Mouse (Mus musculus) forebrain, postnatal 0 days (tissue): ENCODE results near the gene Cdh8. TPM values are rescaled to one million over a fixed set of nuclear protein-coding genes. Genes with fewer than 3 reads are reported as not detected.

ENCODE experiments used
- ATAC-seq: fragments of 200-750 bp; cut with Nextera tagmentation; 2 replicates; pipeline ENCODE4 v1.8.0; 2017; ENCODE audit warnings: mild to moderate bottlenecking, moderate library complexity
- DNase-seq: peaks from one replicate; pipeline ENCODE4 v3.0.0-alpha.2; 2015
- H3K27ac ChIP-seq: fragments of 300-500 bp; sonication (generic); 2 replicates; pipeline ENCODE4 v1.5.1; 2014; ENCODE audit warnings: low read depth, mild to moderate bottlenecking, antibody characterized with exemption, low read length, moderate library complexity, mixed read lengths
- H3K27me3 ChIP-seq: fragments of 300-500 bp; sonication (generic); 2 replicates; pipeline ENCODE4 v1.6.1; 2014; ENCODE audit warnings: mild to moderate bottlenecking, low read length, mixed read lengths; ENCODE audit not compliant: insufficient read depth
- H3K36me3 ChIP-seq: fragments of 300-500 bp; sonication (generic); 2 replicates; pipeline ENCODE4 v1.6.1; 2014; ENCODE audit warnings: mild to moderate bottlenecking, moderate library complexity; ENCODE audit not compliant: insufficient read depth
- H3K4me1 ChIP-seq: fragments of 300-500 bp; sonication (generic); 2 replicates; pipeline ENCODE4 v1.6.1; 2014; ENCODE audit warnings: antibody characterized with exemption; ENCODE audit not compliant: insufficient read depth
- H3K4me2 ChIP-seq: fragments of 300-500 bp; sonication (generic); 2 replicates; pipeline ENCODE4 v1.6.1; 2014; ENCODE audit warnings: low read depth, mild to moderate bottlenecking, moderate library complexity
- H3K4me3 ChIP-seq: fragments of 300-500 bp; sonication (generic); 2 replicates; pipeline ENCODE4 v1.5.1; 2014; ENCODE audit warnings: low read depth, low read length, mixed read lengths
- H3K9ac ChIP-seq: fragments of 300-500 bp; sonication (generic); 2 replicates; pipeline ENCODE4 v1.6.1; 2014; ENCODE audit warnings: mild to moderate bottlenecking
- H3K9me3 ChIP-seq: fragments of 300-500 bp; sonication (generic); 2 replicates; pipeline ENCODE4 v1.6.1; 2016; ENCODE audit warnings: low read length
- CTCF ChIP-seq: sonication (generic); IDR thresholded peaks from 2 replicates; pipeline ENCODE4 v1.5.1; 2016; ENCODE audit warnings: antibody characterized with exemption, control low read depth, low read depth
- WGBS: fragments of 180-500 bp; shearing (Covaris S2); extraction: QIAGEN DNeasy Blood & Tissue Kit; methylation state at CpG from one replicate; pipeline ENCODE4 v1.1.7; 2014; 5-methylcytosine and 5-hydroxymethylcytosine counted together
- polyA plus RNA-seq: library from polyadenylated mRNA; unstranded; fragments of >200 nt; fragmentation: Nextera tagmentation; extraction: Ambion mirVana; gene quantifications from 2 replicates; pipeline ENCODE4 v1.2.1, GENCODE M21; 2015
- total RNA-seq: library from RNA; depleted of rRNA; stranded (reverse); fragments of >200 nt; gene quantifications from 2 replicates; pipeline ENCODE4 v1.2.3, GENCODE M21; 2014

The Cdh8 gene
- total and polyA plus RNA-seq, 2 experiments from 2014 or later, result 63.1 to 115 TPM

DNA sequence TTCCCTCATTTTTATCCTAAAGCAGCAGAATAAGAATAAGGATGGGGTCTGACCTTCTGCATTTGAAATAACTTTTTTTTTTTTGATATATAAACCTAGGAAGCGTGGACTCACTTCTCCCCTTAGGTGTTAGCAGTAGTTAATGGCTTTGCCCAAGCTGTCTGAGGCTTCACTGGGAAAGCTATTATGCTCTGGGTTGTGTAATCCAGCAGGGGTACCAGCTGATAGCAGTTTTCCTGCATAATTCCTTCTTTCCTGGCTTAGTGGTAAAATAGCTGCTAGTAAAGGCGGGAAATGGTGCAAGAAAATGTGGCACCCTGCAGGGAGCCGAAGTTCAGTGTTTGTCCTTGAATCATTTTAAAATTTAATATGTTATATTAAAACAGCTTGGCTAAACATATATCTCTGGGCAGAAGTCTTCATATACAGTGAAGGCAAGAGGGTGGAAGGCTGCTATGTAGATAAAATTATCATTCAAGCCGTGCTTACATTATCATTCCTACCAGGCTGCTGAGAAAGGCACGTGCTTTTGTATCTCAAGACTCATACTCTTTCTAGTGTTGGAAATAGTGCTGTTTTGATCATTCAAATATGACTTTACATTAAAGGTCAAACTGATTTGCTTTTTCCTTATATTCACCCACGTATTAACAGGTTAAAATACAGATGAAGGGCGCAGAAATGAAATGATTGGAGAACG lies 367.5 kb downstream of the Cdh8 start:
- TF ChIP-seq CTCF, result no peak
- no peaks in the 10 kb centered on the region for H3K36me3 ChIP-seq
- no peaks in the 10 kb centered on the region for H3K4me1 ChIP-seq
- no peak overlapping the region for H3K4me3 ChIP-seq
- no peaks in the 10 kb centered on the region for H3K9me3 ChIP-seq
- ATAC-seq (no peak), DNase-seq (no peak)
- no peak overlapping the region for H3K4me2 ChIP-seq
- no peaks in the 10 kb centered on the region for H3K27me3 ChIP-seq
- H3K27ac ChIP-seq, result no peak overlapping the region
- H3K9ac ChIP-seq, result no peak overlapping the region
- 71% methylated on average over 8 of the region's 8 CpGs for WGBS

DNA sequence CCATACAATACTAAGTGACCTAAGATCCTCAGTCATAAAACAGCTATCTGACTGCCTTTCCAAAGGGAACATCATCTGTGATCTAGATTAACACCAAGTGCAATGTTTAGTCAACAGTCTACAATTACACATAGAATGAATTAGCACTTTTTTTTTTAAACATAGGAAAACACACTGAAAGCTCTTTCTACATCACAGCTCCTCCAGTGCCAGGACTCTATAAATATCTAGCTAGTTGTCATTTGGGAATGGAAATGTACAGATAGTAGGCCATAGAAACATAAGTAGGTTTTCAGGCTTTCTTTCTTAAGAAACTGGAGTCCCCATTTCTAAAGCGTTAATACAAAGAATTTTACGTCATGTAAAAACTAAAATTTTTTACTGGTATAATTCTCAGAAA lies 375.8 kb downstream of the Cdh8 start:
- DNase-seq, result peak; percentile 10
- Histone ChIP-seq H3K4me3 (no peak overlapping the region), H3K36me3 (no peaks in the 10 kb centered on the region), H3K27ac (no peak overlapping the region), H3K9me3 (no peaks in the 10 kb centered on the region), H3K4me2 (no peak overlapping the region), H3K4me1 (no peaks in the 10 kb centered on the region), H3K9ac (no peak overlapping the region), H3K27me3 (no peaks in the 10 kb centered on the region)
- WGBS, result 81% methylated on average over 2 of the region's 2 CpGs
- TF ChIP-seq CTCF, result no peak
- no peak for ATAC-seq

DNA sequence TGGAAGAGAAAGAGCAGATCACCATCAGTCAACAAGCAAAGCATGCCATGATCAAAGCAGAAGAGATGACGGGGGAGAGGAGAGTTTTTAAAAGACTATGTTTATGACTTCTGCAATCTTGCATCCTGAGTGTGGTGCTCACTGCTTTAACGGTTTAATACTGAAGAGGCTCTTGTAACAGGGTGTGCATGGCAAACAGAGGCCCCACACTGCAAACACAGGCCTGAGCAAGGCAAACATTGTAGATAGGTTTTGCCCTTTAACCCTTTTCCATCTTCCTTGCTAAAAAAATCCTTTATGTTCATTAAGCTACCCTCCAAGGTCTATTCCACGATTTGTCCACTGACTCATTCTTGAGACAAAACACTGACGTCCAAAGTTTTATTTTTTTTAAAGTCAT lies 385.2 kb downstream of the Cdh8 start:
- no peaks in the 10 kb centered on the region for H3K36me3 ChIP-seq
- H3K27ac ChIP-seq, result no peak overlapping the region
- no peak for TF ChIP-seq CTCF
- no peak overlapping the region for H3K9ac ChIP-seq
- no peak for DNase-seq
- H3K27me3 ChIP-seq, result no peaks in the 10 kb centered on the region
- WGBS, result 86% methylated on average over 4 of the region's 4 CpGs
- no peak overlapping the region for H3K4me3 ChIP-seq
- no peaks in the 10 kb centered on the region for H3K9me3 ChIP-seq
- H3K4me2 ChIP-seq, result no peak overlapping the region
- H3K4me1 ChIP-seq, result no peaks in the 10 kb centered on the region
- no peak for ATAC-seq
